ENCODE assay signal across 8 mouse cellular contexts in the genomic region with DNA sequence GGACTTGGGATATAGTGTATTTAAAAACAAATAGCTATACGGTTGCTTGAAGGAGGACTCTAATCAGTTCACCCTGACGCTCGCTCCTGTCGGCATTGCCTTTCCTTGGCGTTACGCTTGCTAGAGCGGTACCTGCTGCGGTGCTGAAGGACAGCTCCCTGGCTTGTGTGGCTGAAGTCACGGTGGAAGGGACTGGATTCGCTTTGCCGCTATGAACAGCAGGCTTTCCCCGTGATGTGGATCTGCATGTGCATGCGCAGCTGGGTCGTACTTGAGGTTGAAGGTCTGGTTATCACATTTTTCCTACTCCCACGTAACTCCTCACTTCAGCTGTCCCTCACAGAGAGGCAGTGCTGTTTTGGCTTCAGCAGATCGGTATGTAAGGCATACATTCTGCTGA. TPM values are rescaled to one million over a fixed set of nuclear protein-coding genes. Genes with fewer than 3 reads are reported as not detected.
DNase-seq lines count a peak whose midpoint lies in the region; ATAC-seq and TF ChIP-seq lines count a peak whose summit lies in the region.

No protein-coding gene starts in this region.

- H3K27ac ChIP-seq in cerebellum, adult 2 months (ENCODE audit: insufficient read depth, low read length): peak overlapping the region; percentile 36
- no peak overlapping the region for H3K27ac ChIP-seq in intestine, embryonic 16.5 days (ENCODE audit: low read length)
- no peak overlapping the region for H3K27ac ChIP-seq in liver, embryonic 11.5 days (ENCODE audit: low read depth, low read length)
- H3K27ac ChIP-seq in neural tube, embryonic 11.5 days (ENCODE audit: low read depth, low read length): no peak overlapping the region

- no peaks in the 10 kb centered on the region for H3K27me3 ChIP-seq in cerebellum, adult 2 months (ENCODE audit: control insufficient read depth, insufficient read depth, low read length)
- peaks cover 48% of the 10 kb centered on the region for H3K27me3 ChIP-seq in intestine, embryonic 16.5 days (replicated peaks; ENCODE audit: control insufficient read depth, insufficient read depth, low read length)
- H3K27me3 ChIP-seq in liver, embryonic 11.5 days (replicated peaks; ENCODE audit: control insufficient read depth, insufficient read depth, low read length): peaks cover 61% of the 10 kb centered on the region
- peaks cover 16% of the 10 kb centered on the region for H3K27me3 ChIP-seq in neural tube, embryonic 11.5 days (ENCODE audit: control insufficient read depth, insufficient read depth, low read length)

- H3K4me2 ChIP-seq in intestine, embryonic 16.5 days (ENCODE audit: low read depth, low read length): no peak overlapping the region
- H3K4me2 ChIP-seq in liver, embryonic 11.5 days: no peak overlapping the region
- H3K4me2 ChIP-seq in neural tube, embryonic 11.5 days (ENCODE audit: low read depth): no peak overlapping the region

- peak; percentile 66 to 72 for DNase-seq in cerebellum, adult 2 months
- DNase-seq in cerebellum, postnatal 4 days (ENCODE audit: low spot score in 2 of 2): no peak
- DNase-seq in c-Kit-positive CD71-positive TER-119-positive erythroid progenitor cells, embryonic 14.5 days (ENCODE audit: low spot score): peak; percentile 20
- peak; percentile 32 for DNase-seq in gastrocnemius, postnatal 25 days
- DNase-seq in liver, embryonic 11.5 days (ENCODE audit: low spot score): peak; percentile 72
- DNase-seq in neural tube, embryonic 11.5 days (ENCODE audit: low spot score): peak; percentile 81
- DNase-seq in thymus, postnatal 0 days (ENCODE audit: low spot score): peak; percentile 75

- 2% methylated on average over 16 of the region's 16 CpGs for WGBS in cerebellum, adult 2 months
- 3% methylated on average over 16 of the region's 16 CpGs for WGBS in intestine, embryonic 16.5 days
- 5% methylated on average over 16 of the region's 16 CpGs for WGBS in liver, embryonic 11.5 days
- WGBS in neural tube, embryonic 11.5 days: 4% methylated on average over 16 of the region's 16 CpGs

- no peak for TF ChIP-seq CTCF in cerebellum, adult 2 months (IDR thresholded peaks at IDR 0.05; ENCODE audit: borderline replicate concordance, insufficient read depth, low read depth, low read length)

- 0 out of 2 replicates have a peak, but pooled peaks have one; percentile 57 for ATAC-seq in intestine, embryonic 16.5 days
- no peak for ATAC-seq in liver, embryonic 11.5 days (replicated peaks; ENCODE audit: low FRiP score)
- ATAC-seq in neural tube, embryonic 11.5 days (ENCODE audit: insufficient read depth, low FRiP score, low TSS enrichment): no peak

- peak overlapping the region; percentile 93 for H3K4me3 ChIP-seq in cerebellum, adult 2 months (replicated peaks; ENCODE audit: insufficient read depth, low read depth, low read length)
- no peak overlapping the region for H3K4me3 ChIP-seq in intestine, embryonic 16.5 days (ENCODE audit: low read length)
- H3K4me3 ChIP-seq in liver, embryonic 11.5 days (ENCODE audit: low read depth, low read length): no peak overlapping the region
- H3K4me3 ChIP-seq in neural tube, embryonic 11.5 days (ENCODE audit: low read depth, low read length): no peak overlapping the region

- H3K9ac ChIP-seq in intestine, embryonic 16.5 days (ENCODE audit: low read depth, low read length): no peak overlapping the region
- H3K9ac ChIP-seq in liver, embryonic 11.5 days (ENCODE audit: low read depth, low read length): no peak overlapping the region
- no peak overlapping the region for H3K9ac ChIP-seq in neural tube, embryonic 11.5 days (ENCODE audit: low read length)

- no peaks in the 10 kb centered on the region for H3K9me3 ChIP-seq in intestine, embryonic 16.5 days (ENCODE audit: control insufficient read depth, low read length)
- no peaks in the 10 kb centered on the region for H3K9me3 ChIP-seq in liver, embryonic 11.5 days (ENCODE audit: control insufficient read depth, low read length)
- no peaks in the 10 kb centered on the region for H3K9me3 ChIP-seq in neural tube, embryonic 11.5 days (ENCODE audit: control insufficient read depth, low read length)

- peak; percentile 23; the same call in 1 of the 2 replicates for TF ChIP-seq POLR2A in cerebellum, adult 2 months (IDR thresholded peaks at IDR 0.05; ENCODE audit: borderline replicate concordance, insufficient read depth, low read length)

- no peaks in the 10 kb centered on the region for H3K36me3 ChIP-seq in intestine, embryonic 16.5 days (ENCODE audit: control insufficient read depth, insufficient read depth, low read length)
- H3K36me3 ChIP-seq in liver, embryonic 11.5 days (ENCODE audit: control insufficient read depth, insufficient read depth, low read length): no peaks in the 10 kb centered on the region
- H3K36me3 ChIP-seq in neural tube, embryonic 11.5 days (ENCODE audit: control insufficient read depth, insufficient read depth, low read length): no peaks in the 10 kb centered on the region

- H3K4me1 ChIP-seq in cerebellum, adult 2 months (ENCODE audit: control insufficient read depth, insufficient read depth, low read length): peaks cover 21% of the 10 kb centered on the region
- peaks cover 11% of the 10 kb centered on the region for H3K4me1 ChIP-seq in intestine, embryonic 16.5 days (ENCODE audit: control insufficient read depth, insufficient read depth, low read length)
- H3K4me1 ChIP-seq in liver, embryonic 11.5 days (replicated peaks; ENCODE audit: control insufficient read depth, insufficient read depth, low read length): no peaks in the 10 kb centered on the region
- H3K4me1 ChIP-seq in neural tube, embryonic 11.5 days (ENCODE audit: control insufficient read depth, insufficient read depth, low read length): peaks cover 16% of the 10 kb centered on the region

RNA-seq across cellular contexts. Expression of gene Scn8a, which starts 3.5 kb away (rescaled TPM):
- polyA plus RNA-seq in cerebellum, adult 2 months (2012; rRNA removed): 103 and 107 TPM in 2 replicates
- total RNA-seq in gastrocnemius, postnatal 25 days (2021): under 1 TPM; 0.13 to 0.32 TPM
- polyA plus RNA-seq in intestine, embryonic 16.5 days (2015; fragmentation: Nextera tagmentation; extraction: Ambion mirVana): 0.95 and 1.1 TPM in 2 replicates
- 0.71 and 0.73 TPM in 2 replicates for polyA plus RNA-seq in liver, embryonic 11.5 days (2014; fragmentation: Nextera tagmentation; extraction: Ambion mirVana)
- polyA plus RNA-seq in neural tube, embryonic 11.5 days (2014; fragmentation: Nextera tagmentation; extraction: Ambion mirVana): 9.7 and 12.7 TPM in 2 replicates
- 2.0 and 2.1 TPM in 2 replicates for polyA plus RNA-seq in thymus, postnatal 0 days (2015; fragmentation: Nextera tagmentation; extraction: Ambion mirVana)

Comparison
In these comparisons a context has a peak if more than half of its experiments do, and no peak if none do; other contexts are left out.
1. DNase-seq: peak in cerebellum, adult 2 months (2 of 2), c-Kit-positive CD71-positive TER-119-positive erythroid progenitor cells, embryonic 14.5 days (single experiment), gastrocnemius, postnatal 25 days (single experiment), liver, embryonic 11.5 days (single experiment), neural tube, embryonic 11.5 days (single experiment) and thymus, postnatal 0 days (single experiment); none in cerebellum, postnatal 4 days (0 of 2).